Mouse (Mus musculus): Measurements from ENCODE around the gene Psmd11. TPM values are rescaled to one million over a fixed set of nuclear protein-coding genes. Genes with fewer than 3 reads are reported as not detected.
A peak's percentile ranks its signal among the peaks of the same experiment; 100 is the strongest.

Psmd11 gene
- total and polyA plus RNA-seq, 3 experiments: 51.3 to 107 (median 98.4) TPM

DNA sequence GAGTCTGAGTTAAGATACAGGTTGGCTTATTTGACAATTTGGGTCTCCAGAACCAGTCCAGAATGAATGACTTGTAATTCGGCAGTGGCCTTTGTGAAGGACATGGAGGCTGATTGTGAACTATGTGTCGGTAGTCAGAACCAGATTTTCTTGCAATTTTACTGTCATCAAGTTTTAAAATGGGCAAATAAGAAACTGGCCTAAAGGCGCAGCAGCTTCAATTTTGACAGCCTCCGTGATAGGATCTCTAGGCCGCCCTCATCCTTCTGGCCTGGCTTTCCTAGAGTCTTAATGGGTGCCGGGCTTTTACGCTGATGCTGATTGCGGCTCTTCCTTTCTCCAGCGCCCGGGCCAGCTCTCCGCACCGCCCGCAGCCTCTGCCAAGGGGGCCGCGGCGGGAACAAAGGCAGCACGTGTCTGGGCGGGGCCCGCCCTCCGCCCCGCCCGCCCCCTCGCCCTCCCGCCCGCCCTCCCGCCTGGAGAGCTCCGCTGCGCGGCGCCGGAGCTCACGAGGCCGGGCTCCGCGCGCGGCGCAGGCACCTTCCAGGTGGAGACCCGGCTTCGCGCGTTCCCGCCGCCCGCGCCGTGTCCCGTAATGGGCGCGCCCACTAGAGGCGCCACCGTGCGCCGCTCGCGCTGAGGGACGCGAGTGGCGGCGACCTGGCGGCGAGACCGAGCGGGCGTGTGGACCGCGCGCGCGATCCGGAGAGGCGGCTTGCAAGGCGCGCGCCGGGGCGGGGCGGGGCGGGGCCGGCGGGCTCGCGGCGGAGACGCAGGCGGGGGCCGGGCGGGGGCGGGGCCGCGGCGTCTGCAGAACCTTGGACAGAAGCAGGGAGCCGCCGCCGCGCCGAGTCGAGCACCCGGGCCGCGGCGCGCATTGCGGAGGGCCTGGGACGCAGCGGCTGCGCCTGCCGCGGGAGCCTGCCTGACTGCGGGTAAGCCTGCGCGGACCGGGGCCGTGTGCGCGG lies 48.1 kb downstream of the Psmd11 start, which contains the start of gene Cdk5r1:
Cdk5r1 (plus strand) TSS at position 802 of the 968 bp plus-strand sequence.
- peak within 1 kb of the TSS; percentile 60 for H3K4me3 ChIP-seq
- TF ChIP-seq CTCF (IDR thresholded peaks at IDR 0.05) (peak; percentile 64), POLR2A (IDR thresholded peaks at IDR 0.05; ENCODE audit: insufficient read depth, low read depth, low read length) (no peak)
- no peaks in the 10 kb centered on the region for H3K79me2 ChIP-seq (replicated peaks; ENCODE audit: control insufficient read depth, insufficient read depth, low read length)
- 1% methylated on average over 104 of the region's 116 CpGs for WGBS
- H3K27me3 ChIP-seq (ENCODE audit: control insufficient read depth, insufficient read depth, low read length): no peaks in the 10 kb centered on the region
- intact Hi-C loops (cut with DNase I): loop anchor here (5.0 kb wide), 2 partner anchors 46 to 191 kb away; no protein-coding TSS in a partner anchor
- peaks cover 5% of the 10 kb centered on the region for H3K4me1 ChIP-seq (ENCODE audit: control insufficient read depth, insufficient read depth, low read length)
- peak within 1 kb of the TSS; percentile 84 for H3K9ac ChIP-seq (ENCODE audit: low read depth, low read length)
- DNase-seq: peak; percentile 92 to 93
- peak within 1 kb of the TSS; percentile 49 for H3K27ac ChIP-seq
- H3K36me3 ChIP-seq (ENCODE audit: control insufficient read depth, insufficient read depth, low read length): no peaks in the 10 kb centered on the region

GRCm38 (mm10) chr11:80477341-80478199 lies 49.2 kb downstream of the Psmd11 start:
- H3K27ac ChIP-seq: peak overlapping the region; percentile 49; the same call in 1 of the 2 replicates
- H3K79me2 ChIP-seq (replicated peaks; ENCODE audit: control insufficient read depth, insufficient read depth, low read length): no peaks in the 10 kb centered on the region
- peak overlapping the region; percentile 84 for H3K9ac ChIP-seq (ENCODE audit: low read depth, low read length)
- H3K4me1 ChIP-seq (ENCODE audit: control insufficient read depth, insufficient read depth, low read length): peaks cover 5% of the 10 kb centered on the region
- TF ChIP-seq EP300 (IDR thresholded peaks at IDR 0.05; ENCODE audit: insufficient read depth, low read depth, low read length): no peak
- no peak for TF ChIP-seq POLR2A (IDR thresholded peaks at IDR 0.05; ENCODE audit: insufficient read depth, low read depth, low read length)
- no peak for TF ChIP-seq CTCF (IDR thresholded peaks at IDR 0.05)
- WGBS: 19% methylated on average over 55 of the region's 55 CpGs
- peak in 1 of 2 experiments; percentile 50 for DNase-seq
- peak overlapping the region; percentile 60 for H3K4me3 ChIP-seq
- H3K36me3 ChIP-seq (ENCODE audit: control insufficient read depth, insufficient read depth, low read length): no peaks in the 10 kb centered on the region
- intact Hi-C loops (cut with DNase I): loop anchor here (5.0 kb wide), 2 partner anchors 45 to 190 kb away; no protein-coding TSS in a partner anchor
- H3K27me3 ChIP-seq (ENCODE audit: control insufficient read depth, insufficient read depth, low read length): no peaks in the 10 kb centered on the region

DNA sequence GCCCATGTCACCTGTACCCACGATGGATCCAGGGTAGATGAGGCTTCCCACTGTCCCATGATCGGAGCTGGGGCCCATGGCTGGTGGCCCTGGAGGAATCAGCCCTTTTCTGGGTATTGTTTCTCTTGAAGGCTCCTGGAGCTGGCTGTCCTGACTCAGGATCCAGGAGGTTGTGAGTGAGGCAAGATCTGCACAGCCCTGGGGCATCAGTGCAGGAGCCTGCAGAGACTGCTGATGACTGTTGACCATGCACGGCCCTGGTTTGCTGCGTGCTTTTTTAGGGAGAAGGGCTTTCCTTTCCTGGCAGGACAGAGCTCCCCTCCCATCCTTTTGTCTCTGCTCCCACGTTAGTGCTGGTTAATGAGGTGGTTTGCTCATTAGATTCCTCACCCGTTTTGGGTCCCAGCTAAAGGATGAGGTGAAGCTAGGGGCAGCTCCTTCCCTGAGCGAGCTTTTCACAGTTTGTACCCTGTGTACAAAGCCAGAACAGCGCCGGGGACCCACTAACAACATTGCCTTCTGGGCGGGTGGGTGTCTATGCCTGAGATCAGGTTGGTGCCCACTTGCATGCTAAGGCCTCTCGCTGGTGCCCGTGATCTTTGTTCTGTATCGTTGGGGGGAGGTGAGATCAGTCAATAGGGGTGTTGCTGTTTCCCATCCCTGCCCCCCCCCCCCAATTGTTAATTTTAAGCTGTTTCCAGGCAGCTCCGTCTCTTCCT lies 50.4 kb downstream of the Psmd11 start:
- WGBS: 79% methylated on average over 14 of the region's 14 CpGs
- peaks cover 5% of the 10 kb centered on the region for H3K4me1 ChIP-seq (ENCODE audit: control insufficient read depth, insufficient read depth, low read length)
- H3K27me3 ChIP-seq (ENCODE audit: control insufficient read depth, insufficient read depth, low read length): no peaks in the 10 kb centered on the region
- H3K36me3 ChIP-seq (ENCODE audit: control insufficient read depth, insufficient read depth, low read length): no peaks in the 10 kb centered on the region
- no peak overlapping the region for H3K4me3 ChIP-seq
- H3K79me2 ChIP-seq (replicated peaks; ENCODE audit: control insufficient read depth, insufficient read depth, low read length): no peaks in the 10 kb centered on the region
- no peak for DNase-seq
- H3K9ac ChIP-seq (ENCODE audit: low read depth, low read length): no peak overlapping the region
- TF ChIP-seq EP300 (IDR thresholded peaks at IDR 0.05; ENCODE audit: insufficient read depth, low read depth, low read length) (no peak), POLR2A (IDR thresholded peaks at IDR 0.05; ENCODE audit: insufficient read depth, low read depth, low read length) (no peak), CTCF (IDR thresholded peaks at IDR 0.05) (no peak)
- intact Hi-C loops (cut with DNase I): loop anchor here (5.0 kb wide), 2 partner anchors 43 to 188 kb away; no protein-coding TSS in a partner anchor
- no peak overlapping the region for H3K27ac ChIP-seq

GRCm38 (mm10) chr11:80479425-80479824 lies 51.0 kb downstream of the Psmd11 start:
- H3K9ac ChIP-seq (ENCODE audit: low read depth, low read length): no peak overlapping the region
- H3K27ac ChIP-seq: no peak overlapping the region
- WGBS: 65% methylated on average over 5 of the region's 5 CpGs
- H3K27me3 ChIP-seq (ENCODE audit: control insufficient read depth, insufficient read depth, low read length): no peaks in the 10 kb centered on the region
- intact Hi-C loops (cut with DNase I): loop anchor here (5.0 kb wide), 2 partner anchors 43 to 188 kb away; no protein-coding TSS in a partner anchor
- no peaks in the 10 kb centered on the region for H3K79me2 ChIP-seq (replicated peaks; ENCODE audit: control insufficient read depth, insufficient read depth, low read length)
- no peak for TF ChIP-seq CTCF (IDR thresholded peaks at IDR 0.05)
- TF ChIP-seq EP300 (IDR thresholded peaks at IDR 0.05; ENCODE audit: insufficient read depth, low read depth, low read length): no peak
- TF ChIP-seq POLR2A (IDR thresholded peaks at IDR 0.05; ENCODE audit: insufficient read depth, low read depth, low read length): no peak
- H3K36me3 ChIP-seq (ENCODE audit: control insufficient read depth, insufficient read depth, low read length): no peaks in the 10 kb centered on the region
- peaks cover 5% of the 10 kb centered on the region for H3K4me1 ChIP-seq (ENCODE audit: control insufficient read depth, insufficient read depth, low read length)
- no peak overlapping the region for H3K4me3 ChIP-seq
- no peak for DNase-seq
